Mouse (Mus musculus): ENCODE results near the gene N4bp2.

N4bp2 gene

DNA sequence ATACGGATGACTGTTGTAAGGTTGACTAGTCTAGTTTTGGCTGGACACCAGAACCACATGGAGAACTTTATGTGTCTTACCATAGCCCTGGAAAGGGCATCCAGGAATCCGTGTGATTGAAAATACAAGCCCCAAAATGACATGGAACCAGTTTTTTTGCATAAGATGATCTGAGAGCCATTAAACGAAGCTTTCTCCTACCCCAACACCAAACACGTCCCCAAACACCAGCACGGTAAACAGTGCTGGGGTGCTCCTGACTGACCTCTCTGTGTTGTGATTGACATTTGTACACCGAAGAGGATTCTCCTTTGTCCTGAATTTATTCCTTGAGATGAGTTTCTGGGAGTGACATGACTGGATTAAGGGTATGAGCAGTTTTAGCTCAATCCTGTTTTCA lies 103.3 kb downstream of the N4bp2 start:
- no peak for DNase-seq

DNA sequence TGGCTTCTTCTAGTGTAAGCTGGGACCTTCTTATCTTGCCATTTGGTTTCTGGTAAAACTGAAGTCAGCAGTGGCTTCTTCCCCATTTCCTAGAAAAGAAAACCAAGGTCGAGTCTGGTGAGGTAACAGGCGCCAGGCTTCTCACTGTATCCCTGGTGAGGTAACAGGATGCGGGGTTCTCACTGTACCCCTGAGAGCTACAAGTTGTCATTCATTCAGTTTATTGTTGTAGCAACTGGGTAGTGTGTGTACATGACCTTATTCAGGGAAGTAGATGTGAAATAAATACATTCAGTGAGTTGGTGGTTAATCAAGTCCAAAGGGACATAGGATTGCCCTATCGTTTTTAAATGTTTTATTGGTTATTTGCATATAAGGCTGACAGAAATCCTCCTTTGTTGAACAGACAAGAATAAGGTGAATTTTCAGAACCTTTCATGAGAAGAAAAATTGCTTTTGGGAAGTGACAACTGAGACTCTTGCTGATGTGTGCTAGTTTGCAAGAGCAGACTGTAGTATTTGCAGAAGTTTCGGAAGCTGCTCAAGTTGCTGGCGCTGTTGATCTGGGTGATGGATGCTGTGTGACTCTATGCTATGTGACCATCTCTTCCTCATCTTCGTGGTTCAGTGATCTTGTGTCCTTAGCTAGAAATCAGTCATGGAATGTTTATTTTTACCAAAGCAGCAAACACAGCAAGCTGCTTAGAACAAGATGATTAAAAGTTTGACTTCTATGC lies 104.2 kb downstream of the N4bp2 start:
- DNase-seq, result no peak

DNA sequence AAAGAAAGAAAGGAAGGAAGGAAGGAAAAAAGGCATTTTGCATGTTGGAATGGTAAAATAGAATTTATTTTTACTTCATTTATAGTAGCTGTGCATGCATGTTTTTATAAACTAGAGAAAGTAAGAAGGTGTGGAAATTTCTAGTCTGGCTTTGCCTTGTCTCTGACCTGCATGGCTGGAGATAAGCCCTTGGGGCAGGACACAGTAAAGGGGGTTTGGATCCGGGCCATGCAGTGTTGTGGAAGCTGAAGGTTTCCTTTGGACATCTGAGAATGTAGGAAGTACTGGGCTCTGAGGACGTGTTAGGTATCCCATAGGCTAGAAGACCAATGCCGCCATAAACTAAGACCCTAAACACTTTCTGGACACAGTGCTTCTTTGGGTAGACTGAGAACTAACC lies 105.1 kb downstream of the N4bp2 start:
- DNase-seq, result no peak

GRCm38 (mm10) chr5:65869660-65870059 lies 106.3 kb downstream of the N4bp2 start:
- DNase-seq, result no peak

GRCm38 (mm10) chr5:65871276-65871875 lies 108.1 kb downstream of the N4bp2 start:
- no peak for DNase-seq

DNA sequence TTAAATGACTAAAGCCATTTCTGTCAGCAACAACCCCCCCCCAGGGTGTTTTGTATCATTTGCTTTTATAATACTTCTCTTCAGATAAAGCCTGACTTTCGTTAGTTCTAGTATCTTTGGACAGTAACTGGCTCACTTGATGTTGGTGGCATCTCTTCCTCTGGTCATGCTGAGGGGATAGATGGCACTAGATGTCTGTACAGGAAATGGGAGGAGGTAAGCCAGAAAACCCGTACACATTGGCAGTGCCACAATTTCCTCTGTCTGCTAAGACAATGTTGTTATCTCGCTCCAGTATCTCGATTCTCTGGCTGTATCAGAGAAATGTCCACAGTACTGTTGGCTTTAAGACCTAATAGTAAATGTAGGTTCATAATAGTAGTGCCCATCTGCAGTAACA lies 109.9 kb downstream of the N4bp2 start:
- no peak for DNase-seq

DNA sequence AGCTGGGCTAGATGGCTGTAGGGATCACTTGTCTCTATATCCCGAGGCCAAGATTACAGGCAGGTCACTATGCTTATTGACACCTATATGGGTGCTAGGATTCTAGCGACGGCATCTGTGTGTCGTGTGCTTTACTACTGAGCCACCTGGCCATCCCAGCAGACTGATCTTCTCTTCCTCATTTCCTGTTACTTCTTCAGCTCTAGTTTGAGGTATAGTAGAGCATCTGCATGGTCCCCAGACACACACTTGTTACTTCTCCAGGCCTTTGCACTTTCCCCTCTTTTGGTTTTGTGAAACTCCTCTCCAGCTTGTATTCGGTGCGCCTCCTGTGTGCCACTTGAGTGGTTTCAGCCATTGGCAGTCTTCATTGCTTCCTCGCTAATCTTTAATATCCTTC lies 111.9 kb downstream of the N4bp2 start:
- DNase-seq, result no peak

DNA sequence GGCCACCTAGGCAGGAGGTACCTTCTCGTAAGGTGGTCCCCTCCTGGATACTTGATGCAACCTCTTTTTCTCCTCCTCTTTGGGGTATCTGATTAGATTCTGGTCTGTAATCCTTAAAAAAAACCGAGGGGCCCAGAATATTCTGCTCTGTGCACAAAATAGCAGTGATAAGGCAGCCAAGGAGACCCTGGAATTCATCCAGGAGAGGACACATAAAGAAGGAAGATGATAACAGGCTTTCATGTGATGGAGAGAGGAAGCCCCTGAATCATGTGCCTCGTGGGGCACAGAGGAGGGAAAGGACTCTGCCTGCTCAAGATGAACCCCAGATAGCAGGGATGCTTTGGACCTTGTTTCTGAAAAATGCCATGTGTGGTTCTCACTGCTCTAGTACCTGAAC lies 115.0 kb downstream of the N4bp2 start:
- no peak for DNase-seq

All from cerebellum, postnatal 10 days (tissue).